Mouse (Mus musculus) inflammation-experienced regulatory T-cells, adult 6 months (primary cell): ENCODE data around the gene Ice1. TPM values are rescaled to one million over a fixed set of nuclear protein-coding genes. Genes with fewer than 3 reads are reported as not detected.

Source experiments
- ATAC-seq: one replicate; pipeline ENCODE4 v1.8.0; 2017
- polyA plus RNA-seq, 3 experiments: library from polyadenylated mRNA; unstranded; fragments of 100-300 nt; shearing (Covaris generic); gene quantifications; one replicate each; pipeline ENCODE4 v1.2.1; 2017

The Ice1 gene
- polyA plus RNA-seq, 3 experiments from 2014 or later = 11.1 to 28.4 (median 20.2) TPM

- no peak for ATAC-seq
Measured at GRCm38 (mm10) chr13:70553456-70553855, 84.0 kb downstream of the Ice1 start.

DNA sequence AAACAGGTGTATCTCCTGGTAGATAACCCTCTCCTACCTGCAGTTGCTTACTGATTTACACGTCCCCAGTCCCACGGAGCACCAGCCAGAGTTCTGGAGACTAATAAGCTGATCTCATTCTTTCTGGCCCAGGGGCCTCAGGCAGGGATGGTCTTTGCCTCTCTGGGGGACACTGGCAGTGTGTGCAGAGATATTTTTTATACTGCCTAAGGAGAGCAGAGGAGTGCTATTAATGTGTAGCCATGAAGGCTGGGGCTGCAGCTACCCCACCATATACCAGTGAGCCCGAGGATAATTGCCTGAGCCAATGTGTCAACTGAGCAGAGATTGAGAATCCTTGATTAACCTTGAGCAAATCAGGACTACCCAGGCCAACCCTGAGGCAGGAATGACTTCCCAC is 90.0 kb downstream of the Ice1 start:
- no peak for ATAC-seq

DNA sequence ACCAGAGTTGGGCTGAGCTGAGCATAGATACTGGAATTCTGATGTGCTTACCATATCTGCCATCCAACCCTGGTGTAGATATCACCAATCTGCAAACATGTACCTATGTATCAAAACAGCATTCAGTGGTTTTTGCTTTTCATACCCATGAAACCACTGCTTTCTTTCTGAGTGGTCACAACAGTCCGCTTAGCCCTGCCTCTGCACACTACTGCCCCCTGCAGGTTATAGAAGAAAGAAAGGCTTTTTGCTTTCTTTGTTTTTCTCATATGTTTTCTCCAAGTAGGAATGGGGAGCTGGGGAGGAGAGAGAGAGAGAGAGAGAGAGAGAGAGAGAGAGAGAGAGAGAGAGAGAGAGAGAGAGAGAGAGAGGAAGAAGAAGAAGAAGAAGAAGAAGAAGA is 92.2 kb downstream of the Ice1 start:
- ATAC-seq = no peak

GRCm38 (mm10) chr13:70539842-70540241 is 97.6 kb downstream of the Ice1 start:
- no peak for ATAC-seq

DNA sequence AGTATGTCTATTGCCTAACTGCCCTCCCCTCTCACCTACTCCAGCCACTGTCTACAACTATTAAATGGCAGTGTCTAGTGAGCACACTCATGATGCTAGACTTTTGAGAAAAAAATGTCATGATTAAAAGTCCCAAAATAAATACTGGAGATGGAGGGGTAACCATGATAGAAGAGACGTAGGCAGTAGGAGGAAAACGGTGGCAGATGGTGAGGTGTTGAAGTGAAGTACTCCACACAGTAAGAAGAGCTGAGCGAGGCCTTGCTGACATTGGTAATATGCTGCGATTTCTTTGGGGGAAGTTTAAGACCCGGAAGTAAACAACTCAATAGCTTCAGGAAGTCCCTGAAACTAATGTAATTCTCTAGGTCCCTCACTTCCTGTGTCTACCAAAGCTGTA is 104.0 kb downstream of the Ice1 start:
- ATAC-seq = no peak

- no peak for ATAC-seq
Measured at GRCm38 (mm10) chr13:70532719-70533118, 104.7 kb downstream of the Ice1 start.

DNA sequence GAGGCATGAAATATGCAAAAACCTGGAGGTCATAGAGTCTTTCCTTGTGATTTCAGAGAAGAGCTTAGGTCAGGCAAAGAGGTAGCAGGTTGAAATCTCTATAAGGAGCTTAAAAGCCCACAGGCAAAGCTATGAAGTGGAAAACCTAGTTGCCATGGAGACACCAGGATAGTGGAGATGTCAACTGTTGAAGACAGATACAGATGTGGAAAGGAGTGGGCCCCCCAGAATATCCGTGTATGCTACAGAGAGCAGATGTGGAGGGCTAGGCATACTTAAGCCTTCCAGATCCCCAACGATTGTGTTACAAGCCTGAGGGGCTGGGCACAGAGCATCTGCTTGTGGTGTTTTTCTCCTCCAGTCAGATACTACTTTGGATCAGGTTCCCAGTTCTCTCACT is 119.8 kb downstream of the Ice1 start:
- no peak for ATAC-seq

GRCm38 (mm10) chr13:70515004-70515403 is 122.4 kb downstream of the Ice1 start:
- ATAC-seq = no peak

- ATAC-seq = no peak
Measured at GRCm38 (mm10) chr13:70510199-70510598, 127.2 kb downstream of the Ice1 start.

- no peak for ATAC-seq
Measured at GRCm38 (mm10) chr13:70509375-70510016, 127.9 kb downstream of the Ice1 start.

GRCm38 (mm10) chr13:70508708-70509374 is 128.6 kb downstream of the Ice1 start:
- no peak for ATAC-seq

Other genes starting within 250 kb of the Ice1 start
- not detected for gene Adamts16, start 204.2 kb upstream of the Ice1 start, polyA plus RNA-seq